Mouse (Mus musculus) lung, postnatal 0 days (tissue): ENCODE measurements around the gene Notch3. TPM values are rescaled to one million over a fixed set of nuclear protein-coding genes. Genes with fewer than 3 reads are reported as not detected.
"Not testable (repeated sequence)": the region's sequence is repeated elsewhere in the genome, so short reads cannot be mapped to it uniquely, and the experiment has no call there.

Experiments used
- ATAC-seq: fragments of 200-750 bp; cut with Nextera tagmentation; 2 replicates; pipeline ENCODE4 v1.8.0; 2017; ENCODE audit warnings: moderate library complexity
- DNase-seq: peaks from one replicate; pipeline ENCODE4 v3.0.0-alpha.2; 2016; ENCODE audit warnings: low spot score
- H3K27ac ChIP-seq: fragments of 300-500 bp; sonication (generic); 2 replicates; pipeline ENCODE4 v1.5.1; 2014; ENCODE audit warnings: antibody characterized with exemption, mild to moderate bottlenecking, low read length, mixed read lengths
- H3K27me3 ChIP-seq: fragments of 300-500 bp; sonication (generic); replicated peaks from 2 replicates; pipeline ENCODE4 v1.6.1; 2014; ENCODE audit warnings: low read length, mixed read lengths; ENCODE audit not compliant: insufficient read depth
- H3K36me3 ChIP-seq: fragments of 300-500 bp; sonication (generic); 2 replicates; pipeline ENCODE4 v1.6.1; 2014; ENCODE audit warnings: low read length, mixed read lengths; ENCODE audit not compliant: insufficient read depth
- H3K4me1 ChIP-seq: fragments of 300-500 bp; sonication (generic); 2 replicates; pipeline ENCODE4 v1.6.1; 2014; ENCODE audit warnings: antibody characterized with exemption, low read depth, low read length, mixed read lengths; ENCODE audit not compliant: insufficient read depth
- H3K4me2 ChIP-seq: fragments of 300-500 bp; sonication (generic); replicated peaks from 2 replicates; pipeline ENCODE4 v1.6.1; 2014; ENCODE audit warnings: low read depth, mild to moderate bottlenecking, low read length, moderate library complexity, mixed read lengths
- H3K4me3 ChIP-seq: fragments of 300-500 bp; sonication (generic); 2 replicates; pipeline ENCODE4 v1.5.1; 2014; ENCODE audit warnings: low read depth, low read length
- H3K9ac ChIP-seq: fragments of 300-500 bp; sonication (generic); replicated peaks from 2 replicates; pipeline ENCODE4 v1.6.1; 2014; ENCODE audit warnings: low read depth, mild to moderate bottlenecking
- H3K9me3 ChIP-seq: fragments of 300-500 bp; sonication (generic); 2 replicates; pipeline ENCODE4 v1.6.1; 2016; ENCODE audit warnings: low read length, mixed read lengths
- CTCF ChIP-seq: IDR thresholded peaks from 2 replicates; pipeline ENCODE4 v1.5.1; 2016; ENCODE audit warnings: antibody characterized with exemption, mild to moderate bottlenecking
- EP300 ChIP-seq: IDR thresholded peaks from 2 replicates; pipeline ENCODE4 v1.6.1; 2016; ENCODE audit warnings: antibody characterized with exemption, mild to moderate bottlenecking, control low read depth
- WGBS: fragments of 180-500 bp; shearing (Covaris S2); extraction: QIAGEN DNeasy Blood & Tissue Kit; methylation state at CpG from one replicate; pipeline ENCODE4 v1.1.7; 2014; 5-methylcytosine and 5-hydroxymethylcytosine counted together
- polyA plus RNA-seq: library from polyadenylated mRNA; unstranded; fragments of >200 nt; fragmentation: Nextera tagmentation; extraction: Ambion mirVana; gene quantifications from 2 replicates; pipeline ENCODE4 v1.2.1, GENCODE M21; 2015

Notch3 gene
- polyA plus RNA-seq, 1 experiment from 2014 or later, result 8.3 TPM

DNA sequence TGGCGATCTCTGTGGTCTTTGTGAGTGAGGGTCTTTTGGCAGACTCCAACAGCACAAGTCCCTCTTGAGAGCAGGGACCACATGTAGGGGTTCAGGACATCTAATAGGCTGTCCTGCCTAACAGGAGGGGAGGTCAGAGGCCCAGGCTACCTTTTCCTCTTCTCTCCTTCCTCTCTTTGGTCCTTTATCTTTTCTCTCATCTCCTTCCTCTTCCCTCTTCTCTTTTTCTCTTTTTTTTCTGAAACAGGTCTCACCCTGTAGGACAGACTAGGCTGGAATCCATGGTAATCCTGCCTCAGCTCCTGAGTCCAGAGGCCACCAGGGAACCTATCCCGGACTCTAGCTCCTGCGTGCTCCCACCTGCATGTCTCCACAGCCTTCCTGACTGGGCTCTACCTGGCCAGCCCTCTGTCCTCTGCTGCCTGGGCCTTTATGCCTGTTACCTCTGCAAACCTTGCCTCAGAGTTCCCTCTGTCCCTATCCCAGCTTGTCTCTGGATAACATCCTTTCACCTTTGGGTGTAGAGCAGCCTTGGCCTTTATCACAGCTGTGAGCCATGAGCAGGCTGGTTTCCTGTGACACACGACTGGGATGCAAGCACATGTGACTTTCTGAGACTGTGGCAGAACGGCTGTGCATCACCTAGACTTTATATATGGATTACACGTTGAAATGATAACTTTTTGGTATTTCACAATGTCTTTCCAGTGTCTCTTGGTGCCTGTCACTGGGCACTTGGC lies 57.3 kb downstream of the Notch3 start:
- TF ChIP-seq EP300 (no peak), CTCF (no peak)
- H3K4me3 ChIP-seq, result no peak overlapping the region
- H3K9me3 ChIP-seq, result no peaks in the 10 kb centered on the region
- H3K27me3 ChIP-seq, result no peaks in the 10 kb centered on the region; the same call in 1 of the 2 replicates
- H3K27ac ChIP-seq, result no peak overlapping the region
- H3K4me1 ChIP-seq, result peaks cover 8% of the 10 kb centered on the region; the same call in 1 of the 2 replicates
- no peak for ATAC-seq
- no peaks in the 10 kb centered on the region for H3K36me3 ChIP-seq
- no peak overlapping the region for H3K4me2 ChIP-seq
- 62% methylated on average over 6 of the region's 6 CpGs for WGBS
- no peak overlapping the region for H3K9ac ChIP-seq
- no peak for DNase-seq

GRCm38 (mm10) chr17:32108320-32109011 lies 58.2 kb downstream of the Notch3 start:
- not testable (repeated sequence) for H3K4me1 ChIP-seq, H3K27me3 ChIP-seq, H3K4me2 ChIP-seq, H3K36me3 ChIP-seq, DNase-seq, H3K9me3 ChIP-seq, H3K4me3 ChIP-seq, H3K9ac ChIP-seq, ATAC-seq, H3K27ac ChIP-seq
- peak; percentile 56 for TF ChIP-seq EP300
- 49% methylated on average over 5 of the region's 5 CpGs for WGBS

GRCm38 (mm10) chr17:32107877-32108276 lies 58.8 kb downstream of the Notch3 start:
- Histone ChIP-seq H3K9ac (no peak overlapping the region), H3K27me3 (no peaks in the 10 kb centered on the region), H3K9me3 (no peaks in the 10 kb centered on the region), H3K4me3 (no peak overlapping the region), H3K4me2 (no peak overlapping the region), H3K36me3 (no peaks in the 10 kb centered on the region), H3K27ac (no peak overlapping the region), H3K4me1 (no peaks in the 10 kb centered on the region)
- TF ChIP-seq CTCF, result no peak
- no peak for TF ChIP-seq EP300
- DNase-seq (no peak), ATAC-seq (no peak)
- 53% methylated on average over 5 of the region's 5 CpGs for WGBS

- 54% methylated on average over 2 of the region's 2 CpGs for WGBS
Observed at GRCm38 (mm10) chr17:32106358-32106757, 60.3 kb downstream of the Notch3 start.

GRCm38 (mm10) chr17:32103054-32103453 lies 63.6 kb downstream of the Notch3 start:
- no peak overlapping the region for H3K4me3 ChIP-seq
- no peak overlapping the region for H3K9ac ChIP-seq
- no peak overlapping the region for H3K4me2 ChIP-seq
- TF ChIP-seq CTCF, result peak; percentile 49
- TF ChIP-seq EP300, result no peak
- H3K36me3 ChIP-seq, result no peaks in the 10 kb centered on the region
- no peaks in the 10 kb centered on the region for H3K9me3 ChIP-seq
- no peak overlapping the region for H3K27ac ChIP-seq
- ATAC-seq, result no peak
- H3K4me1 ChIP-seq, result peaks cover 3% of the 10 kb centered on the region; the same call in 1 of the 2 replicates
- DNase-seq, result no peak
- no peaks in the 10 kb centered on the region for H3K27me3 ChIP-seq
- 13% methylated on average over 4 of the region's 4 CpGs for WGBS

More at GRCm38 (mm10) chr17:32106358-32106757, 60.3 kb downstream of the Notch3 start:
- H3K4me2 ChIP-seq, result no peak overlapping the region
- H3K9ac ChIP-seq, result no peak overlapping the region
- no peaks in the 10 kb centered on the region for H3K9me3 ChIP-seq
- no peak for ATAC-seq
- no peaks in the 10 kb centered on the region for H3K36me3 ChIP-seq
- TF ChIP-seq EP300, result no peak
- TF ChIP-seq CTCF, result no peak
- H3K27me3 ChIP-seq, result no peaks in the 10 kb centered on the region
- no peak overlapping the region for H3K27ac ChIP-seq
- H3K4me3 ChIP-seq, result no peak overlapping the region
- no peaks in the 10 kb centered on the region for H3K4me1 ChIP-seq
- no peak for DNase-seq

DNA sequence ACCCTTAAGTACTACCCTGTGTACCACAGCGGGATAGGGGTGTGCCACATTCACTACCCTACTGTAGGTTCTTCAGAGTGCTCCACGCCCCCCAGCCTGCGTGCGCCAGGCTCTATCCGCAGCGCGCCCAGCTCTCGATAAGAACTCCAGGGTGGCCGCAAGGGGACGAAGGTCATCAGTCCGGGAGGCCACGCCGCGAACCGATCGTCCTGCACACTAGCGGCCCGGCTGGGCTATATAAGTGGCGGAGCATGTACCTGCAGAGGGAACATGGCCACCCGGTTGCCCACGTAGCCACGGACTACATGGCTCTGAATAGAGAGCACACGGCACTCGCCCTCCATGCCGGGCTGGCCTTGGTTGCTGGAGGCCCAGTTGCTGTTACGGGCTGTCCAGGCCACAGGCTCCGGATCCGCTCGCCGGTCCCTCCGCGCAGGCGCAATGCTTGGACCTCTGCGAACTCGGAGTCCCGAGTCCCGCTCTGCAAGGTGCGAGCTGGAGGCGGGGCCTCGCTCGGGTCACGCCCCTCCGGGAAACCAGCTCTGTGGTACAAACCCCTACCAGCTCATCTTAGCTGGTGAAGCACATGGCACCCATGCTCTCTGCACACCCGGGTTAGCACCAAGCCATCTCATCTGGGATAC lies 66.6 kb downstream of the Notch3 start:
- WGBS, result 2% methylated on average over 43 of the region's 44 CpGs
- DNase-seq (peak; percentile 69), ATAC-seq (peak; percentile 90)
- Histone ChIP-seq H3K36me3 (no peaks in the 10 kb centered on the region), H3K4me3 (peak overlapping the region; percentile 29), H3K9ac (no peak overlapping the region), H3K9me3 (no peaks in the 10 kb centered on the region), H3K4me2 (peak overlapping the region; percentile 71), H3K27ac (no peak overlapping the region), H3K27me3 (no peaks in the 10 kb centered on the region), H3K4me1 (peaks cover 3% of the 10 kb centered on the region; the same call in 1 of the 2 replicates)
- TF ChIP-seq EP300, result no peak
- no peak for TF ChIP-seq CTCF
